Mouse (Mus musculus): ENCODE results near the gene Cysltr1. TPM values are rescaled to one million over a fixed set of nuclear protein-coding genes. Genes with fewer than 3 reads are reported as not detected.

The Cysltr1 gene
- polyA plus RNA-seq, 1 experiment from 2014 or later = 1.5 TPM

GRCm38 (mm10) chrX:106578966-106579365 lies 24.5 kb downstream of the Cysltr1 start:
- Histone ChIP-seq H3K4me3 (no peak overlapping the region), H3K9ac (no peak overlapping the region), H3K4me1 (replicated peaks) (no peaks in the 10 kb centered on the region), H3K4me2 (no peak overlapping the region), H3K27ac (no peak overlapping the region), H3K9me3 (replicated peaks) (no peaks in the 10 kb centered on the region), H3K27me3 (no peaks in the 10 kb centered on the region), H3K36me3 (no peaks in the 10 kb centered on the region)
- no peak for ATAC-seq (replicated peaks; ENCODE audit: insufficient number of reproducible peaks, insufficient read depth, low FRiP score, low read depth)
- 60% methylated on average over 3 of the region's 3 CpGs for WGBS

- ATAC-seq (replicated peaks; ENCODE audit: insufficient number of reproducible peaks, insufficient read depth, low FRiP score, low read depth) = no peak
- WGBS = 62% methylated on average over 2 of the region's 2 CpGs
These were observed 48.0 kb downstream of the Cysltr1 start for GRCm38 (mm10) chrX:106555457-106555856.

GRCm38 (mm10) chrX:106536359-106536758 lies 67.1 kb downstream of the Cysltr1 start:
- Histone ChIP-seq H3K27me3 (no peaks in the 10 kb centered on the region), H3K36me3 (no peaks in the 10 kb centered on the region), H3K4me2 (no peak overlapping the region), H3K4me3 (no peak overlapping the region), H3K27ac (no peak overlapping the region), H3K4me1 (replicated peaks) (no peaks in the 10 kb centered on the region), H3K9ac (no peak overlapping the region), H3K9me3 (replicated peaks) (no peaks in the 10 kb centered on the region)
- WGBS = 26% methylated on average over 3 of the region's 3 CpGs
- ATAC-seq (replicated peaks; ENCODE audit: insufficient number of reproducible peaks, insufficient read depth, low FRiP score, low read depth) = no peak

More at GRCm38 (mm10) chrX:106555457-106555856, 48.0 kb downstream of the Cysltr1 start:
- H3K4me2 ChIP-seq = no peak overlapping the region
- H3K9me3 ChIP-seq (replicated peaks) = no peaks in the 10 kb centered on the region
- no peak overlapping the region for H3K4me3 ChIP-seq
- no peaks in the 10 kb centered on the region for H3K4me1 ChIP-seq (replicated peaks)
- no peaks in the 10 kb centered on the region for H3K27me3 ChIP-seq
- H3K27ac ChIP-seq = no peak overlapping the region
- no peaks in the 10 kb centered on the region for H3K36me3 ChIP-seq
- no peak overlapping the region for H3K9ac ChIP-seq

Other genes with a start within 250 kb of the Cysltr1 start
- gene Fndc3c1, start 118.3 kb downstream of the Cysltr1 start, polyA plus RNA-seq (2015; fragmentation: Nextera tagmentation; extraction: Ambion mirVana) = 0.71 and 1.1 TPM in 2 replicates
- 0.15 TPM in 1 of 2 replicates, not detected in the other for gene Gm5127, start 20.5 kb downstream of the Cysltr1 start, polyA plus RNA-seq (2015; fragmentation: Nextera tagmentation; extraction: Ambion mirVana)
- 14.4 and 20.7 TPM in 2 replicates for gene Rtl3, start 237.0 kb upstream of the Cysltr1 start, polyA plus RNA-seq (2015; fragmentation: Nextera tagmentation; extraction: Ambion mirVana)

Measured in heart, embryonic 15.5 days (tissue).